Mouse (Mus musculus) kidney, adult 2 months (tissue): ENCODE results near the gene Ciao2a. TPM values are rescaled to one million over a fixed set of nuclear protein-coding genes. Genes with fewer than 3 reads are reported as not detected.

Source experiments
- DNase-seq: peaks from one replicate; pipeline ENCODE4 v3.0.0; 2021
- H3K27ac ChIP-seq: fragments of 200-500 bp; 2 replicates; pipeline ENCODE4 v1.5.1; 2012; ENCODE audit warnings: low read depth, low read length, control low read depth, inconsistent platforms; ENCODE audit not compliant: insufficient read depth
- H3K27me3 ChIP-seq: fragments of 200-500 bp; replicated peaks from 2 replicates; pipeline ENCODE4 v1.6.1; 2012; ENCODE audit warnings: mild to moderate bottlenecking, moderate library complexity, low read length, inconsistent platforms; ENCODE audit not compliant: control insufficient read depth, insufficient read depth
- H3K36me3 ChIP-seq: fragments of 200-500 bp; 2 replicates; pipeline ENCODE4 v1.6.1; 2012; ENCODE audit warnings: mild to moderate bottlenecking, moderate library complexity, low read length, inconsistent platforms; ENCODE audit not compliant: control insufficient read depth, insufficient read depth
- H3K4me1 ChIP-seq: fragments of 200-500 bp; 2 replicates; pipeline ENCODE4 v1.6.1; 2011; ENCODE audit warnings: low read length; ENCODE audit not compliant: control insufficient read depth, insufficient read depth
- H3K4me3 ChIP-seq: fragments of 200-500 bp; 2 replicates; pipeline ENCODE4 v1.5.1; 2011; ENCODE audit warnings: mild to moderate bottlenecking, low read depth, low read length, control low read depth; ENCODE audit not compliant: insufficient read depth
- CTCF ChIP-seq: fragments of 200-500 bp; conservative IDR thresholded peaks from 2 replicates; pipeline ENCODE4 v1.5.1; 2011; ENCODE audit warnings: low read depth, mild to moderate bottlenecking, control low read depth, low read length, moderate library complexity, mixed read lengths; ENCODE audit not compliant: insufficient read depth, insufficient read length
- POLR2A ChIP-seq: fragments of 200-500 bp; IDR thresholded peaks from one replicate; pipeline ENCODE4 v1.6.1; 2011; ENCODE audit warnings: low read depth, low read length, control low read depth
- WGBS: fragments of 180-500 bp; shearing (Covaris S2); methylation state at CpG from one replicate; pipeline ENCODE4 v1.1.7; 2018; 5-methylcytosine and 5-hydroxymethylcytosine counted together
- polyA plus RNA-seq: library from polyadenylated mRNA; depleted of rRNA; stranded (reverse); fragments of >200 nt; gene quantifications from 2 replicates; pipeline ENCODE4 v1.2.3, GENCODE M21; 2012

Gene Ciao2a
- polyA plus RNA-seq, 1 experiment = 39.9 TPM

DNA sequence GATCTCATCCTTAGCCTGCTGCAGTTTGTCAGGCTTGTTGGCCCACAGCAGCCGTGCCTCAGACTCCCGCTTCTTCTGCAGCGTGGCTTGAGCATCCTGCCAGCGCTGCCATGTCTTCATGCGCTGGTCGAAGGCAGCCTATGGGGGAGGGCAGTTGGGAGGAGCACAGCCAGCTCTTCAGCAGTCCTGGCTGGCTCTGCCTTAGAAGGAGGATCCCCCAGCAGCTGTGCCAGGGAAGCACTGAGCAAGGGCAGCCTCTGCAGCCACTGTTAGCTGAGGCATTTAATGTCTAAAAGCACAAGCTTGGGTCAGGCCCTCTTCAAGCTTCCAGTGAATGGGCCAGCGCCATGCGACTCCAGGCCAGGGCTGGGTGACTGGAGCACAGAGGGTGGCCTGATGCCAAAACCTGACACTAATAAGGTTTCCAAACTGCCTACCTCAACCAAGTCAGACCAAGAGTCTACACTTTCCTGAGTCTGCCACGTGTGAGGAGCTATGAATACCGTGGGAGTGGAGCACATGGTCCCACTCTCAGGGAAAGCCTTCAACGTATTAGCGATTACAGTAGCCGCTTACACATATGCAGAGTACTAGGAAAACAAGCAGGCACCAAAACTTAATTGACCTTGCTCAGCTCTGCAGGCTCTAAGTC lies 35.7 kb upstream of the Ciao2a start:
- no peak overlapping the region for H3K27ac ChIP-seq
- no peaks in the 10 kb centered on the region; the same call in none of the 2 replicates for H3K36me3 ChIP-seq
- no peaks in the 10 kb centered on the region for H3K27me3 ChIP-seq
- no peaks in the 10 kb centered on the region for H3K4me1 ChIP-seq
- WGBS = 75% methylated on average over 13 of the region's 13 CpGs
- TF ChIP-seq POLR2A (no peak), CTCF (no peak)
- H3K4me3 ChIP-seq = no peak overlapping the region
- DNase-seq = no peak

DNA sequence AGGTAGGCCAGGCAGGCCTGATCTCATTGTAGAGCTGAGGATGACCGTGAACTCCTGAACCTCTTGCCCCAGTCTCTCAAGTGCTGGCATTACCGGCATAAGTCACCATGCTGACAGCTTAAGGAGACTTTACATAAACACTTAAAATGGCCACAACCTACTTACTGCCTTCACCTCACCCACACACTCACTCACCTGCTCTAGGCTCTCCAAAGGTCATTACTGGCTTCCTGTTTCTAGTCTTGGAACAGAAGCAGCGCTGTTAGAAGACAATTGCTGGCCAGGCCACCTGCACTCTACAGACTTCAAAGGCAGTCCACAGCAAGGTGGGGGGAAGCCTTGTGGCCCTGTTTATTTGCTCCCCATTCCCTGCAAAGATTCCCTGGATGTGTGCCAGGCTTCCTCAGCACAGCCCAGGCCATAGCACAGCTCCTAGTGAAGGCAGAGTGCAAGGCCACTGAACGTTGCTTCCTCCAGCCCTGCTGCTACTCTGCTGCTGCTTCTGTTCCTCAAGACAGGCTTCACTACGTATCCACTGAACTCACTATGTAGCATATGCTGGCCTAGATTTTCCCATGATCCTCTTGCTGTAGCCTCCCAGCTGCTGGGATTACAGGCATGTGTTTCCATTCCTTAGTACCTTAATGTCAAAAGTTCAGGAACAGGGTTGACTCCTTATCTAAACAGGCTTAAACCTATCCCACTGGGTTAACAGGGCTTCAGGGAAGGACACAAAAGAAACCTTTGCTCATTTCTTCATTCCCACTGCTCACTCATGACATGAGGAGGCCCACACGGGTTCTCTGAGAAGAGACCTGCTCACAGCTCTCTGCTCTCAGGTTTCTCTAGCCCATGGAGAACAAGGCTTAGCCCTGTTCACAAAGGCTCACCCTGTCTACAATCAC lies 34.8 kb upstream of the Ciao2a start:
- H3K36me3 ChIP-seq = peaks cover 2% of the 10 kb centered on the region
- no peaks in the 10 kb centered on the region for H3K4me1 ChIP-seq
- H3K27me3 ChIP-seq = no peaks in the 10 kb centered on the region
- TF ChIP-seq POLR2A (no peak), CTCF (no peak)
- WGBS = 63% methylated on average over 6 of the region's 6 CpGs
- H3K27ac ChIP-seq = no peak overlapping the region
- no peak overlapping the region for H3K4me3 ChIP-seq
- DNase-seq = no peak

DNA sequence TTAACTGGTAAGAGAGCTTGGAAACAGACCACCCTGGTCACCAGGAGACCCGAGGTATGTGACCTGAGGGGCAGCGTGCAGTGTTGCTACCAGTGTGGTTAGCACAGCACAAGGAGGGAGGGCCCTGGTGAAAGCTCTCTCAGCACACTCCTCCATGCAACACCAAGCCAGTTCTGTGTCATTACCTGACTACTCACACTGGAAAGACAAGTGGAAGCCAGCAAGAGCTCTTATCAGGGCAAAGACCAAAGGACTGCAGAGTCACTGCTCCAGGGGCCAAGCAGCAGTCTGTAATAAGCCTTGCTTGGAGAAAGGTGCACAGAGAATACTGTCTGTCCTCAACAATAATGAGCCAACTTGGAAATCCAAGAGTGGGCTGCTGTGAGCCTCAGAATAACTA lies 33.7 kb upstream of the Ciao2a start:
- WGBS = 67% methylated on average over 2 of the region's 2 CpGs
- no peak overlapping the region for H3K4me3 ChIP-seq
- no peak for TF ChIP-seq CTCF
- TF ChIP-seq POLR2A = no peak
- no peak overlapping the region for H3K27ac ChIP-seq
- no peaks in the 10 kb centered on the region for H3K27me3 ChIP-seq
- no peaks in the 10 kb centered on the region for H3K4me1 ChIP-seq
- H3K36me3 ChIP-seq = peaks cover 3% of the 10 kb centered on the region
- DNase-seq = no peak

DNA sequence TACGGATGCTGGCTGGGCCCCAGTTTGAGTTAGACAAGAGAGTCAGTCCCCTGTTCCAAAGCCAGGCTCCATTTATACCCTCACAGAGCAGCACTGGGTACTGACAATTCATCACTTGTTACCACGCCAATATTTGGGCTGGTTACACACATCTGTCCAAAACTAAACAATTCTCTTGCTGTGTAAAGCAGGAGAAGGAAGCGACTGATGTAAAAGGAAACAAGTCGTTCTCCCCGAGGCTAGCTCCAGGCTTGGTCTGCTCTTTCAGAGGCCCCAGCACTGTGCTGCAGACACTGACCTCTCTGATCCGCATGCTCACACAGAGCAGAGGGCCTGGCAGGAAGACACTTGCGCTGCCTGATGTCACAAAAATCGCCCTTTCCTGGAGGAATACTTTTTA lies 24.8 kb upstream of the Ciao2a start:
- WGBS = 89% methylated on average over 8 of the region's 8 CpGs
- no peak overlapping the region for H3K4me3 ChIP-seq
- H3K36me3 ChIP-seq = peaks cover 10% of the 10 kb centered on the region
- peaks cover 8% of the 10 kb centered on the region; the same call in 1 of the 2 replicates for H3K4me1 ChIP-seq
- no peak overlapping the region for H3K27ac ChIP-seq
- no peaks in the 10 kb centered on the region for H3K27me3 ChIP-seq
- TF ChIP-seq POLR2A = no peak
- TF ChIP-seq CTCF = no peak
- no peak for DNase-seq

DNA sequence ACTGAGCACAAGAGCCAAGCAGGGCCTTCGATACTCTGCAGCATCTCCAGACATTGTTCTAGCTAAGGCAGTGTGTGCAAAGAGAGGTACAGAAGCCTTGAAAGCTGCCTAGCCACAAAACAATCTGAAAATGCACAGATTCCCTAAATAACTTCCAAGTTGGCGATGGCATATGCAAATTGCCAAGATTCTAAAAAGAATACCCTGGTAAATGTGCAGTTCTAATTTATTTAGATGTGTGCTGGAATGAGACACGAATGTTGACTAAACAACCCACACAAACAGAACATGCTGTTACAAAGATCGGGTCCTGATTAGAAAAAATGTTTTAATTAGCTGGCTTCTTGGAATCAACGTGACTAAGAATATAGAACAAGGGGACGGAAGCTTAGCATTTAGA lies 23.7 kb upstream of the Ciao2a start:
- peaks cover 8% of the 10 kb centered on the region; the same call in 1 of the 2 replicates for H3K4me1 ChIP-seq
- peaks cover 8% of the 10 kb centered on the region for H3K36me3 ChIP-seq
- WGBS = 82% methylated on average over 6 of the region's 6 CpGs
- H3K4me3 ChIP-seq = no peak overlapping the region
- TF ChIP-seq POLR2A = no peak
- no peak for TF ChIP-seq CTCF
- H3K27ac ChIP-seq = no peak overlapping the region
- H3K27me3 ChIP-seq = no peaks in the 10 kb centered on the region
- no peak for DNase-seq

DNA sequence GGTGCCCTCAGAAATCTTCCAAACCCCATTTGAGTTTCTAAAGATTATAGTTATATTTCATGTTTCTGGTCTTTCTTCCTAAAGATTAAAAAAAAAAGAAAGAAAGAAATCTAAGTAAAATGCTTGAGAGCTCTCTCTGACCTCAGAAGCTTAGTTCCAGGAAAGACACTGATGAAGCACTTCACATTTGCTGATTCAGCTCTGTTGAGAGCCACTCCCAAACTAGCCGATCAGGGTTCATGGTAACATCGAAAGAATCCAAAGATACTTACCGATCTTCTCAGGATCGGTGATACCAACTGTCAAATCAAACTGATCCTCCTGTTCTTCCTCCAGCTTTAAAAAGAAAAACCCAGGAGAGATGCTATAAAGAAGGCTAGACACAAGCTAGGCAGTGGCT lies 21.8 kb upstream of the Ciao2a start:
- TF ChIP-seq POLR2A (no peak), CTCF (no peak)
- Histone ChIP-seq H3K4me3 (no peak overlapping the region), H3K27ac (0 out of 2 replicates have a peak overlapping the region, but pooled peaks have one; percentile 36), H3K36me3 (peaks cover 4% of the 10 kb centered on the region), H3K4me1 (peaks cover 8% of the 10 kb centered on the region; the same call in 1 of the 2 replicates), H3K27me3 (no peaks in the 10 kb centered on the region)
- 60% methylated on average over 4 of the region's 4 CpGs for WGBS
- peak; percentile 74 for DNase-seq

DNA sequence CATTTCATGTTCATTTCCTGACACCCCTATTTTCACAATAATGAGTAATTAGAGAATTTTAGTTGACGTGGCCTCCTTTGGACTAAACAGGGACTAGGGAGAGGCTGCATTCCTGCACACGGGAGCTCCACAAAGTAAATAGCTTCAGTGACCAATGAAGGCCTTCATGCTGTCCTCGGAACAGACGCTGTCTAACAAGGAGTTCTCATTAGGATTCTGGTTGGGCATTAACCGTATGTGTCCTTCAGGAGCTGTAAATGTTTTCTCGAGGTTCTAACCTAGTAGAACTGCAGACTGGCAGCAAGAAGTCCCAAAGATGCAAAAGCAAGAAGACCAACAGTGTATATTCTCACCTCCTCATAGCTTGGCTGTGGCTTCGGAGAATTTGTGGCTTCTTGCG lies 21.2 kb upstream of the Ciao2a start:
- Histone ChIP-seq H3K4me1 (peaks cover 8% of the 10 kb centered on the region; the same call in 1 of the 2 replicates), H3K4me3 (no peak overlapping the region), H3K27ac (peak overlapping the region; percentile 43), H3K36me3 (peaks cover 4% of the 10 kb centered on the region), H3K27me3 (no peaks in the 10 kb centered on the region)
- TF ChIP-seq POLR2A (no peak), CTCF (no peak)
- WGBS = 56% methylated on average over 8 of the region's 8 CpGs
- peak; percentile 79 for DNase-seq
